Mouse (Mus musculus): ENCODE measurements around the gene Fam24a.

Fam24a gene

GRCm38 (mm10) chr7:131333564-131333963 is at the start of gene Fam24a:
Fam24a (plus strand) TSS chr7:131333864.
- in situ Hi-C loops (cut with MboI; ENCODE audit: low sequenced_read_pairs): no loop called here

GRCm38 (mm10) chr7:131297151-131297550 is 36.5 kb upstream of the Fam24a start:
- in situ Hi-C loops (cut with MboI; ENCODE audit: low sequenced_read_pairs): no loop called here

- in situ Hi-C loops (cut with MboI; ENCODE audit: low sequenced_read_pairs): no loop called here
Observed at GRCm38 (mm10) chr7:131303340-131303739, 30.3 kb upstream of the Fam24a start.

- in situ Hi-C loops (cut with MboI; ENCODE audit: low sequenced_read_pairs): no loop called here
Observed at GRCm38 (mm10) chr7:131306733-131307132, 26.9 kb upstream of the Fam24a start.

GRCm38 (mm10) chr7:131314493-131314892 is 19.2 kb upstream of the Fam24a start:
- in situ Hi-C loops (cut with MboI; ENCODE audit: low sequenced_read_pairs): no loop called here

GRCm38 (mm10) chr7:131317587-131317986 is 16.1 kb upstream of the Fam24a start:
- in situ Hi-C loops (cut with MboI; ENCODE audit: low sequenced_read_pairs): no loop called here

- in situ Hi-C loops (cut with MboI; ENCODE audit: low sequenced_read_pairs): no loop called here
Observed at GRCm38 (mm10) chr7:131318340-131318739, 15.3 kb upstream of the Fam24a start.

GRCm38 (mm10) chr7:131322192-131322591 is 11.5 kb upstream of the Fam24a start, which contains the start of gene Cuzd1:
Cuzd1 (minus strand) TSS chr7:131322292.
- in situ Hi-C loops (cut with MboI; ENCODE audit: low sequenced_read_pairs): no loop called here

GRCm38 (mm10) chr7:131327054-131327453 is 6.6 kb upstream of the Fam24a start:
- in situ Hi-C loops (cut with MboI; ENCODE audit: low sequenced_read_pairs): no loop called here

- in situ Hi-C loops (cut with MboI; ENCODE audit: low sequenced_read_pairs): no loop called here
Observed at GRCm38 (mm10) chr7:131329416-131329815, 4.2 kb upstream of the Fam24a start, which contains the start of gene Fam24b. Fam24b (minus strand) TSS chr7:131329516.

- in situ Hi-C loops (cut with MboI; ENCODE audit: low sequenced_read_pairs): no loop called here
Observed at GRCm38 (mm10) chr7:131331688-131332087, 2.0 kb upstream of the Fam24a start.

GRCm38 (mm10) chr7:131337502-131338068 is 3.9 kb downstream of the Fam24a start:
- in situ Hi-C loops (cut with MboI; ENCODE audit: low sequenced_read_pairs): no loop called here

- in situ Hi-C loops (cut with MboI; ENCODE audit: low sequenced_read_pairs): no loop called here
Observed at GRCm38 (mm10) chr7:131345856-131346541, 12.3 kb downstream of the Fam24a start.

- in situ Hi-C loops (cut with MboI; ENCODE audit: low sequenced_read_pairs): no loop called here
Observed at GRCm38 (mm10) chr7:131356105-131356504, 22.4 kb downstream of the Fam24a start.

- in situ Hi-C loops (cut with MboI; ENCODE audit: low sequenced_read_pairs): no loop called here
Observed at GRCm38 (mm10) chr7:131362269-131362614, 28.6 kb downstream of the Fam24a start.

- in situ Hi-C loops (cut with MboI; ENCODE audit: low sequenced_read_pairs): no loop called here
Observed at GRCm38 (mm10) chr7:131362615-131363300, 29.1 kb downstream of the Fam24a start, which contains the start of gene 2310057M21Rik. 2310057M21Rik (minus strand) TSS chr7:131362759.

GRCm38 (mm10) chr7:131364131-131364530 is 30.5 kb downstream of the Fam24a start:
- in situ Hi-C loops (cut with MboI; ENCODE audit: low sequenced_read_pairs): no loop called here

GRCm38 (mm10) chr7:131370648-131371469 is 37.2 kb downstream of the Fam24a start, which contains the start of gene Pstk:
Pstk (plus strand) TSS chr7:131371141.
- in situ Hi-C loops (cut with MboI; ENCODE audit: low sequenced_read_pairs): no loop called here

GRCm38 (mm10) chr7:131371470-131371860 is 37.8 kb downstream of the Fam24a start:
- in situ Hi-C loops (cut with MboI; ENCODE audit: low sequenced_read_pairs): no loop called here

- in situ Hi-C loops (cut with MboI; ENCODE audit: low sequenced_read_pairs): no loop called here
Observed at GRCm38 (mm10) chr7:131371880-131372651, 38.4 kb downstream of the Fam24a start.

Measured in CH12F3 (cell line).